ENCODE assay signal across 10 mouse cellular contexts in genomic region chr1:103799343-103799742, GRCm38 (mm10).
DNase-seq lines count a peak whose midpoint lies in the region; ATAC-seq lines count a peak whose summit lies in the region.
"Had no signal": no experiment of that assay in that cellular context is flagged by ENCODE, and none has a peak within 500 bp of the region (broad histone marks: within the 10 kb centered on the region; RNA-seq: fewer than 3 reads in every experiment).

No protein-coding gene starts in this region.

- H3K4me2 ChIP-seq in limb, embryonic 13.5 days (replicated peaks): no peak overlapping the region
- no peak overlapping the region for H3K4me2 ChIP-seq in midbrain, embryonic 14.5 days (ENCODE audit: low read length)
- H3K4me2 ChIP-seq: heart, embryonic 15.5 days had no signal

- H3K36me3 ChIP-seq in limb, embryonic 13.5 days: no peaks in the 10 kb centered on the region
- H3K36me3 ChIP-seq in limb, embryonic 10.5 days: no peaks in the 10 kb centered on the region
- H3K36me3 ChIP-seq in midbrain, embryonic 14.5 days (ENCODE audit: control insufficient read depth, insufficient read depth, low read length): no peaks in the 10 kb centered on the region
- H3K36me3 ChIP-seq: heart, embryonic 15.5 days had no signal

- DNase-seq in frontal cortex, postnatal 36 days (ENCODE audit: low spot score in 2 of 2): peak; percentile 5 to 58
- no peak for DNase-seq in frontal cortex, postnatal 10 days (ENCODE audit: low spot score in 2 of 2)
- DNase-seq in limb, embryonic 10.5 days (ENCODE audit: low spot score): no peak
- DNase-seq in ZHBTc4 (ENCODE audit: low read depth, low spot score): peak; percentile 24
- DNase-seq in midbrain, embryonic 14.5 days: peak; percentile 80
- no peak for DNase-seq in c-Kit-positive CD71-positive TER-119-positive erythroid progenitor cells, embryonic 14.5 days (ENCODE audit: low spot score)
- no peak for DNase-seq in gastrocnemius, adult 8-10 months (ENCODE audit: low spot score in 2 of 2)
- DNase-seq: cerebellum, adult 8-10 months had no signal

- H3K9me3 ChIP-seq in limb, embryonic 13.5 days: no peaks in the 10 kb centered on the region
- no peaks in the 10 kb centered on the region for H3K9me3 ChIP-seq in limb, embryonic 10.5 days (replicated peaks)
- H3K9me3 ChIP-seq in midbrain, embryonic 14.5 days (ENCODE audit: control insufficient read depth, low read length): no peaks in the 10 kb centered on the region
- H3K9me3 ChIP-seq: heart, embryonic 15.5 days had no signal

- peak; percentile 32; the same call in 1 of the 2 replicates for ATAC-seq in limb, embryonic 13.5 days (ENCODE audit: low FRiP score, low read depth)
- no peak for ATAC-seq in midbrain, embryonic 14.5 days (ENCODE audit: low FRiP score, low TSS enrichment)

- H3K27me3 ChIP-seq in limb, embryonic 13.5 days: no peaks in the 10 kb centered on the region
- no peaks in the 10 kb centered on the region for H3K27me3 ChIP-seq in limb, embryonic 10.5 days (ENCODE audit: low read depth, poor library complexity, severe bottlenecking)
- no peaks in the 10 kb centered on the region for H3K27me3 ChIP-seq in midbrain, embryonic 14.5 days (ENCODE audit: control insufficient read depth, insufficient read depth, low read length)
- H3K27me3 ChIP-seq: heart, embryonic 15.5 days had no signal

- no peak overlapping the region for H3K27ac ChIP-seq in limb, embryonic 13.5 days
- no peak overlapping the region for H3K27ac ChIP-seq in limb, embryonic 10.5 days
- H3K27ac ChIP-seq in midbrain, embryonic 14.5 days (replicated peaks; ENCODE audit: low read depth, low read length): no peak overlapping the region
- H3K27ac ChIP-seq: heart, embryonic 15.5 days had no signal

- H3K4me1 ChIP-seq in limb, embryonic 13.5 days: no peaks in the 10 kb centered on the region
- H3K4me1 ChIP-seq in limb, embryonic 10.5 days: no peaks in the 10 kb centered on the region
- no peaks in the 10 kb centered on the region for H3K4me1 ChIP-seq in midbrain, embryonic 14.5 days (ENCODE audit: control insufficient read depth, insufficient read depth, low read length)
- H3K4me1 ChIP-seq: heart, embryonic 15.5 days had no signal

- no peak overlapping the region for H3K4me3 ChIP-seq in limb, embryonic 13.5 days
- H3K4me3 ChIP-seq in limb, embryonic 10.5 days: no peak overlapping the region
- no peak overlapping the region for H3K4me3 ChIP-seq in midbrain, embryonic 14.5 days (replicated peaks; ENCODE audit: low read depth, low read length)
- H3K4me3 ChIP-seq: heart, embryonic 15.5 days had no signal

- H3K9ac ChIP-seq in limb, embryonic 13.5 days: no peak overlapping the region
- no peak overlapping the region for H3K9ac ChIP-seq in midbrain, embryonic 14.5 days (replicated peaks; ENCODE audit: low read length)
- H3K9ac ChIP-seq: heart, embryonic 15.5 days had no signal

Comparison
In these comparisons a context has a peak if more than half of its experiments do, and no peak if none do; other contexts are left out.
1. DNase-seq: peak in frontal cortex, postnatal 36 days (2 of 2), ZHBTc4 (single experiment) and midbrain, embryonic 14.5 days (single experiment); none in frontal cortex, postnatal 10 days (0 of 2), limb, embryonic 10.5 days (single experiment), c-Kit-positive CD71-positive TER-119-positive erythroid progenitor cells, embryonic 14.5 days (single experiment) and gastrocnemius, adult 8-10 months (0 of 2).